Mouse (Mus musculus) cerebellum, postnatal 36 days (tissue): ENCODE results near the gene Gm20388.

Experiments
- DNase-seq, 2 experiments: peaks; one replicate each; pipeline ENCODE4 v3.0.0; 2021 to 2022; ENCODE audit warnings: mixed read lengths in 2 of 2

Gene Gm20388

GRCm38 (mm10) chr8:122968145-122968544, 3057.5 kb downstream of the Gm20388 start:
- DNase-seq = no peak

GRCm38 (mm10) chr8:122969964-122970620, 3059.5 kb downstream of the Gm20388 start:
- no peak for DNase-seq

GRCm38 (mm10) chr8:122976046-122976445, 3065.4 kb downstream of the Gm20388 start:
- no peak for DNase-seq

GRCm38 (mm10) chr8:122979424-122979823, 3068.8 kb downstream of the Gm20388 start:
- no peak for DNase-seq

- no peak for DNase-seq
Measured at GRCm38 (mm10) chr8:122979865-122980509, 3069.3 kb downstream of the Gm20388 start.

GRCm38 (mm10) chr8:122981646-122982045, 3071.0 kb downstream of the Gm20388 start:
- no peak for DNase-seq

- no peak for DNase-seq
Measured at GRCm38 (mm10) chr8:122983178-122983942, 3072.7 kb downstream of the Gm20388 start.

GRCm38 (mm10) chr8:122984175-122984574, 3073.5 kb downstream of the Gm20388 start:
- DNase-seq = no peak

- DNase-seq = no peak
Measured at GRCm38 (mm10) chr8:122986501-122987184, 3076.0 kb downstream of the Gm20388 start.

GRCm38 (mm10) chr8:122987255-122987654, 3076.6 kb downstream of the Gm20388 start:
- DNase-seq = no peak

- DNase-seq = no peak
Measured at GRCm38 (mm10) chr8:122988955-122989354, 3078.3 kb downstream of the Gm20388 start.

- no peak for DNase-seq
Measured at GRCm38 (mm10) chr8:122989976-122990375, 3079.3 kb downstream of the Gm20388 start.

- no peak for DNase-seq
Measured at GRCm38 (mm10) chr8:122991368-122991767, 3080.7 kb downstream of the Gm20388 start.

- no peak for DNase-seq
Measured at GRCm38 (mm10) chr8:122992296-122992695, 3081.7 kb downstream of the Gm20388 start.

GRCm38 (mm10) chr8:122993031-122993430, 3082.4 kb downstream of the Gm20388 start:
- DNase-seq = no peak

GRCm38 (mm10) chr8:122993740-122994139, 3083.1 kb downstream of the Gm20388 start:
- no peak for DNase-seq

- DNase-seq = no peak
Measured at GRCm38 (mm10) chr8:122997963-122998362, 3087.3 kb downstream of the Gm20388 start.

GRCm38 (mm10) chr8:123000311-123000710, 3089.7 kb downstream of the Gm20388 start:
- no peak for DNase-seq

- no peak for DNase-seq
Measured at GRCm38 (mm10) chr8:123004033-123004922, 3093.6 kb downstream of the Gm20388 start.

GRCm38 (mm10) chr8:123005328-123005727, 3094.7 kb downstream of the Gm20388 start:
- no peak for DNase-seq

GRCm38 (mm10) chr8:123005805-123006204, 3095.2 kb downstream of the Gm20388 start:
- DNase-seq = no peak

GRCm38 (mm10) chr8:123011321-123011720, 3100.7 kb downstream of the Gm20388 start:
- no peak for DNase-seq
